Mouse (Mus musculus) C2C12 (cell line): Measurements from ENCODE around the gene Stat5b. TPM values are rescaled to one million over a fixed set of nuclear protein-coding genes. Genes with fewer than 3 reads are reported as not detected.

ENCODE experiments used
- H3K27me3 ChIP-seq: one replicate; pipeline ENCODE4 v1.6.1; 2011; ENCODE audit not compliant: control insufficient read depth, insufficient read depth, insufficient read length
- H3K36me3 ChIP-seq: one replicate; pipeline ENCODE4 v1.6.1; 2011; ENCODE audit not compliant: control insufficient read depth, insufficient read depth
- H3K4me3 ChIP-seq: one replicate; pipeline ENCODE4 v1.5.1; 2011; ENCODE audit warnings: mild to moderate bottlenecking, control low read depth; ENCODE audit not compliant: poor library complexity, insufficient read depth, severe bottlenecking
- H3K79me2 ChIP-seq: one replicate; pipeline ENCODE4 v1.6.1; 2011; ENCODE audit not compliant: control insufficient read depth, insufficient read depth
- H3K79me3 ChIP-seq: one replicate; pipeline ENCODE4 v1.6.1; 2011; ENCODE audit warnings: low read depth, control low read depth
- H3ac ChIP-seq: one replicate; pipeline ENCODE3; 2011; ENCODE audit warnings: low read depth; ENCODE audit not compliant: control insufficient read depth, insufficient read length
- CEBPB ChIP-seq: IDR thresholded peaks from one replicate; pipeline ENCODE4 v1.6.1; 2011; ENCODE audit warnings: low read depth, mild to moderate bottlenecking, control low read depth, moderate library complexity
- CTCF ChIP-seq: IDR thresholded peaks from one replicate; pipeline ENCODE4 v1.5.1; 2011; ENCODE audit not compliant: control insufficient read depth, insufficient read depth, insufficient read length
- FOSL1 ChIP-seq: IDR thresholded peaks from one replicate; pipeline ENCODE4 v1.8.0; 2011; ENCODE audit warnings: mild to moderate bottlenecking, low read length; ENCODE audit not compliant: poor library complexity, insufficient read depth, severe bottlenecking
- MAX ChIP-seq: IDR thresholded peaks from one replicate; pipeline ENCODE4 v1.6.1; 2011; ENCODE audit warnings: mild to moderate bottlenecking, control low read depth
- MYOD1 ChIP-seq: IDR thresholded peaks from one replicate; pipeline ENCODE4 v1.6.1; 2011; ENCODE audit warnings: low read depth; ENCODE audit not compliant: control insufficient read depth, insufficient read length
- MYOG ChIP-seq: IDR thresholded peaks from one replicate; pipeline ENCODE4 v1.6.1; 2011; ENCODE audit not compliant: control insufficient read depth, insufficient read length; ENCODE audit errors: extremely low read depth
- USF1 ChIP-seq: IDR thresholded peaks from one replicate; pipeline ENCODE4 v1.6.1; 2011; ENCODE audit warnings: low read depth, mild to moderate bottlenecking, control low read depth, moderate library complexity
- polyA plus RNA-seq: library from polyadenylated mRNA; unstranded; fragments of >200 nt; fragmentation: generic; extraction: Trizol; gene quantifications from one replicate; pipeline ENCODE4 v1.2.1, GENCODE M21; 2012; ENCODE audit warnings: missing spikeins

Stat5b gene
- polyA plus RNA-seq, 1 experiment = 2.4 TPM

DNA sequence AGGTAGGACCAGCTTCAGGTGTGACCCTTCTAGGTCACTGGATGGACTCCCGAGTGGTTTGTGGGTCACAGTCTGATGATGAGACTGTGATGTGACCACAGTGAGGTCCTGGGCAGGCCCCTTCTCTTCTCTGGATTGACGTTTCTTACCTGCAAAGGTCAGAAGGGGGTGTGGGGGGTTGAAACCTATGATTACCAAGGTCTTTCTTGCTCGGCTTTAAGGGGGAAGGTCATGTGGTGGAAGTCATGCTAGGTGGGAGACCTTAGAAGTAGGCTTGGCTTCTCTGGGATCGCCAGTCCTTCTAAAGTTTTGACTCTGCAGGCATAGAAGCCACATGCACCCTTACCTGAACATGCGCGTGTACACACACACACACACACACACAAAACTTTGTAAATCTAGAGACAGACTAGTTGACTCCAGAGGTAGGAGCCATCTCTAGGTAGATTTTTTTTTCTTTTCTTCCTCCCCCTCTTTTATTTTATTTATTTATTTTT lies 9.1 kb upstream of the Stat5b start:
- no peak for TF ChIP-seq CTCF
- TF ChIP-seq MYOG = no peak
- TF ChIP-seq MAX = no peak
- TF ChIP-seq FOSL1 = no peak
- no peak for TF ChIP-seq CEBPB
- TF ChIP-seq USF1 = no peak
- TF ChIP-seq MYOD1 = no peak
- H3K36me3 ChIP-seq = no peaks in the 10 kb centered on the region
- no peak overlapping the region for H3ac ChIP-seq
- peak overlapping the region; percentile 26 for H3K4me3 ChIP-seq
- no peaks in the 10 kb centered on the region for H3K79me2 ChIP-seq
- peaks cover 11% of the 10 kb centered on the region for H3K27me3 ChIP-seq
- no peaks in the 10 kb centered on the region for H3K79me3 ChIP-seq

DNA sequence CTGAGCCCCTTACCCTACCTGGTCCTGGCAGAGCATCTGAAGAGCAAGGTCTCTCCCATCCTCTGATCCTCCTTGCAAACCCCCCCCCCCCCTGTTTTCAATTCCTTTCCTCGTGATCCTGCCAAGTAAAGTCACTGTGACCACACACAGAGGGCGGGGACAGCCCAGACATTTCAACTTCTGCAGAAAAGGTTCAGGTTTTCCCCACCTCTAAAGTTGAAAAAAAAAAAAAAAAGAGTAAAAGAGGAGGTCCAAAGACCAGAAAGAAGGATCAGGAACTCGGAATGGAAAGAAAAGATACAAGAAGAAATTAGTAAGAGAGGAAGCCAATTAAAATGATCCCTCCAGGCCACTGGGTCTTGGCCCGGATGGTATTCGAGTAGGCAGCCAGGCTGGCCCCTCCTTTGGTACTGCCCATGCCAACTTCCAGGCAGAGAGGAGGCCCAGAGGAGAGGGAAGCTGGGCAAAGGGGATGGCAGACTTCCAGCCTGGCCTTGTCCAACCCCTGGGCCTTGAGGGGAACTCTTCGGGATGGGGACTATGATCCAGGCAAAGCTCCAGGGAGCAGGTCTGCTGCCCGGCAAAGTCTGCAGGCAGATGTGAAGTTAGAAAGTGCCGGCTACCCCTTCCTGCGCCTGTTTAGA lies 8.5 kb upstream of the Stat5b start, which contains the start of gene Stat5a:
Gene Stat5a, plus strand, starts transcription at position 417 of the 644 bp plus-strand sequence.
- no peak for TF ChIP-seq FOSL1
- TF ChIP-seq CEBPB = no peak
- TF ChIP-seq USF1 = no peak
- TF ChIP-seq MYOD1 = no peak
- TF ChIP-seq MYOG = no peak
- TF ChIP-seq CTCF = no peak
- no peak for TF ChIP-seq MAX
- Histone ChIP-seq H3K36me3 (no peaks in the 10 kb centered on the region), H3ac (peak within 1 kb of the TSS; percentile 37), H3K27me3 (peaks cover 16% of the 10 kb centered on the region), H3K79me2 (no peaks in the 10 kb centered on the region), H3K4me3 (peak within 1 kb of the TSS; percentile 26), H3K79me3 (no peaks in the 10 kb centered on the region)

DNA sequence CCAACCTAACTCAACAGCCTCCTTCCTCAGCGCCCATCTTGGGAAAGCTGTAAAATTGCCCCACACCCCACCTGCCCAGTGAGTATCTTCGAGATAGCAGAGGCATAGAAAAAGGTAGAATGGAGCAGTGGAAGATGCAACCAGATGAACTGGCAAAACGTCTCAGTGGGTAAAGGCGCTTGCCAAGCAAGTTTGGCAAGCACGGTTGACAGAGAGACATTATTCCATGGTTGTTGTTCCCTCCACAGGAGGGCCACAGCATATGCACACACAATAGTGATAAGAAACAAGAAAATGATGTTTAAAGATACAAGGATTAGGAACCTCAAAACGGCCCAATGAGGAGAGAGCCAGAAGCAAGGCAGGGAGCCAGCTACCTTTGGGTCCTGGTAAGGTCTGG lies 7.4 kb upstream of the Stat5b start:
- H3K79me3 ChIP-seq = no peaks in the 10 kb centered on the region
- H3ac ChIP-seq = no peak overlapping the region
- no peaks in the 10 kb centered on the region for H3K36me3 ChIP-seq
- H3K4me3 ChIP-seq = no peak overlapping the region
- H3K27me3 ChIP-seq = peaks cover 17% of the 10 kb centered on the region
- TF ChIP-seq CTCF (no peak), CEBPB (no peak), MAX (no peak), USF1 (no peak), MYOD1 (no peak), FOSL1 (no peak), MYOG (no peak)
- H3K79me2 ChIP-seq = no peaks in the 10 kb centered on the region

DNA sequence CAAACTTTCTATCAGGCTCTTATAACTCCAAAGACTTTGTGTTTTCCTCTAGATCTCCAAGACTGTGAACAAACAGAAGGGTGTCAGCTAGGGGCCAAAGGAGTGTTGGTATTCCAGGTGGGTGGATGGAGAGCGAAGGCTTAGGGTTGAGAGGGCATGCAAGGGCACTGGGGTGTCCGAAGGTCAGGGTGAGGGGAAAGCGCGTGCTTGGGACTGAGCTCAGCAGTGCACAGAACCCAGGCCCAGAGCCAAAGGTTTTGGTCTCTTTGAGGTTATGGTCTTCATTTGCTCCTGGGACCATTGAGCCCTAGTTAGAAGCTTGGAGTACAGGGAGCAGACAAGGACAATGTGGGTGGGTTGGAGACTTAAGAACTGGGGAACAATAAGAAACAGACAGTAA lies 4.7 kb upstream of the Stat5b start:
- Histone ChIP-seq H3K27me3 (peaks cover 20% of the 10 kb centered on the region), H3ac (no peak overlapping the region), H3K36me3 (no peaks in the 10 kb centered on the region), H3K79me3 (no peaks in the 10 kb centered on the region), H3K4me3 (no peak overlapping the region), H3K79me2 (no peaks in the 10 kb centered on the region)
- no peak for TF ChIP-seq MYOG
- no peak for TF ChIP-seq MYOD1
- no peak for TF ChIP-seq USF1
- no peak for TF ChIP-seq CEBPB
- no peak for TF ChIP-seq CTCF
- TF ChIP-seq FOSL1 = no peak
- no peak for TF ChIP-seq MAX

DNA sequence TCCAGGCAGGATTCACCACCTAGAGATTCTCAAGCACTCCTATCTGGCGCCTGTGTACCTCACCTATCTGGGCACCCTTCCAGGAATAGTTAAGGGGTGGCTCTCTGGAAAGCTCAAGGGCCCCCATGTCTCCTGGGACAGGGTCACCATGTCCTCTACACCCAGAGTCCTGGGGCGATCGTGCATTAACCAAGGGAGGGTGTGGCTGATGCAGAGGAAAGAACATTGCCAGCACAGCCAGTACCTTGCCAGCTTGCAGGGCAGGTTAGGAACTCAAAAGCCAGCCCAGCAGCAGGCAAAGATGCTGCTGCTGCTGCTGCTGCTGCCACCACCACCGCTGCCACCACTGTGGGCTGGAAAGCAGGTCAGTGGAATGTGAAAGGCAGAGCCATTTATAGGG lies 3.7 kb upstream of the Stat5b start:
- no peak overlapping the region for H3ac ChIP-seq
- TF ChIP-seq FOSL1 (no peak), CEBPB (no peak), USF1 (no peak)
- no peaks in the 10 kb centered on the region for H3K36me3 ChIP-seq
- peaks cover 20% of the 10 kb centered on the region for H3K27me3 ChIP-seq
- no peak overlapping the region for H3K4me3 ChIP-seq
- H3K79me2 ChIP-seq = no peaks in the 10 kb centered on the region
- no peaks in the 10 kb centered on the region for H3K79me3 ChIP-seq

DNA sequence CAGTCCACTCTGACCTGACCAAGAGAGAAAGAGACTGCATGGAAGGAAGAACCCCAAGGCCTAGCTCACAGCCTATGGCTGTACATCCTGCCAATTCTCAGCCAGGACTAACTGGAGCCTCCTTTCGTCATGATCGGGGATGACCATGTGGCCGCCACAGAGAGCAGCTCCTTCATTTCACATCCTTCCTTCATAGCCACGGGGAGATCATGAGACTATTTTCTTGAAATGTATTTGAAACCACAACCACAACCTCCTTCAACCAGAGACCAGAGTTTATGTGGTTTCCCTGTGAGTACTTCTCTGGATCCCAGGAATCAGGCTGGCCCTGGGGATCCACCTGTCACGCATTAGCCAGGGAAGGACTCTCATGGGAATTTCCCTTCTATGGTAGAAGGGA lies 2.5 kb upstream of the Stat5b start:
- H3K4me3 ChIP-seq = no peak overlapping the region
- H3ac ChIP-seq = no peak overlapping the region
- no peaks in the 10 kb centered on the region for H3K36me3 ChIP-seq
- no peaks in the 10 kb centered on the region for H3K79me3 ChIP-seq
- no peaks in the 10 kb centered on the region for H3K79me2 ChIP-seq
- peaks cover 20% of the 10 kb centered on the region for H3K27me3 ChIP-seq
- TF ChIP-seq MYOD1 = peak; percentile 18
- no peak for TF ChIP-seq MAX
